Mouse (Mus musculus): ENCODE data around the gene F830045P16Rik. TPM values are rescaled to one million over a fixed set of nuclear protein-coding genes. Genes with fewer than 3 reads are reported as not detected.

The F830045P16Rik gene
- total RNA-seq (2014; fragmentation: Nextera tagmentation) (not detected in 2 replicates), total RNA-seq (2017) (0.15 TPM in 1 of 2 replicates, not detected in the other)

DNA sequence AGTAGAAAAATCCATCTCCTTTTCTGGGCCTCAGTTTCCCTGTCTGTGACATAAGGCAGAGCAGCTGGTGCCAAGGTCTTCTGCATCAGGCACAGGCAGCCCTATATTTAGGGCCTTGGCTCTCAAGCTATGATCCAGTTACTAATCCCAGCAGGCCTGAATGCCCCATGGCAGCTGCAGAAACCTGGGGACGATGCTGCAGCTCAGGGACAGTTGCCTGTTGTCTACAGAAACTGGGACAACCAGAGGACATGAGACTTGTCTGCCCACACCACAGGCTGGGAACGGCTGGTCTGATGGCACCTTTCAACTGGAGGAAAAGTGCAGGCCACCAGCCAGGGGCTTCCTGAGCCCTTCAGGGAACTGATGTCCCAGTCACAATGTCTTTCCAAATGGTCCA, at the start of gene F830045P16Rik:
TSS of gene F830045P16Rik (minus strand) at position 226 of the 400 bp plus-strand sequence.
- no peak for ATAC-seq (replicated peaks; ENCODE audit: poor library complexity, severe bottlenecking)

- ATAC-seq (replicated peaks; ENCODE audit: poor library complexity, severe bottlenecking), result peak; percentile 94
These were observed 49.6 kb upstream of the F830045P16Rik start for GRCm38 (mm10) chr2:129585904-129586514.

DNA sequence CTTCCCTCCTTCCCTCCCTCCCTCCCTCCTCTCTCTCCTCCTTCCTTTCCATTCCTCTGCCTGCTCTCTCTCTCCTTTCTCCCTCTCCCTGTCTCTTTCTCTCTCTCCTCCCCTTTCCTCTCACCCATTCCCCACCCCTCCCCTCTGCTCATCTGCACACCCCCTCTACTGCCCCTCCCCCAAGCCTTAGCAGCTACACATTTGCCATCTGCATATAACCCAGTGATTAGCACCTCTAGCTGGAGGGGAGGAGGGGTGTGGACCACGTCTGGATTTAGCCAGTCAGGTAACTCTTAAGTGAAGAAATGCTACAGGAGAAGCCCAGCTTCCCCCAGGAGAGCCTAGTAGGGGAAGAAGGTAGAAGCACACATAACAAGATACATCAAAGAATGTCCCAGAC, 48.5 kb upstream of the F830045P16Rik start:
- no peak for ATAC-seq (replicated peaks; ENCODE audit: poor library complexity, severe bottlenecking)

DNA sequence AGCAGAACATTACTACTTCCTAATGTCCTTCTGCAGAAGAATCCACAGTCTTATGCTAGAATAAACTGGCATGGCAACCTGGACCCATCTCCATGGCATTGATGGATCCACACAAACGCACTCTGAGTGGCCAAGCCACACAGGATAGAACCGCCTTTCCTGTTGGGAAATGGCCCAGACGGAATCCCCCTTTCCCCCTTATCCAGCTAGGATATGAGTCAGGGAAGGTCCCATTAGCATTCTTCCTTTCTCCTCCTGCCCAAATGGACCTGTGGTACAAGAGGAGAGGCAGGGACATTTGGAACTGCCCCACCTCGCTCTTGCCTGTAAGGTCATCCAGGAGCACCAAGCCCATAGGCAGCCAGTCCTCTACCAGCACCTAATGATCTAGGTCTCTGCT, 45.9 kb upstream of the F830045P16Rik start:
- no peak for ATAC-seq (replicated peaks; ENCODE audit: poor library complexity, severe bottlenecking)

- ATAC-seq (replicated peaks; ENCODE audit: poor library complexity, severe bottlenecking), result no peak
These were observed 45.4 kb upstream of the F830045P16Rik start for GRCm38 (mm10) chr2:129581826-129582225.

- ATAC-seq (replicated peaks; ENCODE audit: poor library complexity, severe bottlenecking), result no peak
These were observed 44.3 kb upstream of the F830045P16Rik start for GRCm38 (mm10) chr2:129580656-129581055.

- ATAC-seq (replicated peaks; ENCODE audit: poor library complexity, severe bottlenecking), result no peak
These were observed 40.4 kb upstream of the F830045P16Rik start for GRCm38 (mm10) chr2:129576611-129577447.

DNA sequence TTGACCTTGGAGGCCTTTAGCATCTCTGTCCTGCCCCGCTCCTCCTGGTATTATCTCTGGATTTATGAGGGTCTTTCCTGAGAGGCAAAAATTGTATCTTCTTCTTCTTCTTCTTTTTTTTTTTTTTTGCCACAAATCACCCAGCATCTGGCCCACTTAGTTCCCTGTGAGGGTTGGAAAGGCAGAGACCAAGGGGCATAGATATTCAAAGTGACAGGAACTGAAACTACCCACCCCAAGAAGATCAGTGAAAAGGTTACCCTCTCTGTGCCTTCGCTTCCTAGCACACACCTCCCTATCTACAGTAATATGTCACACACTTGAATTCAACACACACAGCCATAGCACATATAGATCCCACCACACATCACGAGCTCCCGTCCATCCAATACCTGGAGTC, 38.7 kb upstream of the F830045P16Rik start:
- ATAC-seq (replicated peaks; ENCODE audit: poor library complexity, severe bottlenecking), result peak; percentile 86

DNA sequence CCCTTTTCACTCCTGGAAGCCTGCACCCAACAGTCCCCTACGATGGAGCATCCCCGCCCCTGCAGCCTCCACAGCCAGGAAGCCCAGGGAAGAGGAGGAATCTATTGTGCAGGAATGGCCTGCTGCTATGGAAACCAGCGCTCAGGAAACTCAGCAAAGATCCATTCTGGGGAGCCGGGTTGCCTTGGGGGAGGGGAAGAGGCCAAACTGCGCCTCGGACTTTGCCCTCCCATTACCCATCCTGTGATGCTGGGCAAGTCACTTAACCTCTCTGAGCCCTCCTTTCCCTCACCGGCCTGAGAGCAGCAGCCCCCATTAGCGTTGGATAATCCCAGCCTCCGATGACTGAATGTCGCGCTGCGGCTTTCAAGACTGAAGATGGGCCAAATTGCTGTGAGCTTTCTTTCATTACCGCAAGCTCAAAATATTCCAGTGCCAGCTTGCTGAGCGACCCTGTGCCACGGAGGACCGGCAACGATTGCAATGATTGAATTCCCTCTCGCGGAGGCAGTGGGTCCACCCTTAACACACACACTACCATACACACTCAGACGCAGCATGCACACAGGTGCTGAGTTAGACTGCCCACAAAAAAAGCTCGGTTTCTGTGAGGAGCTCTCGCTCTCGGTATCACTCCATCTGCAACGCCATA, 38.1 kb upstream of the F830045P16Rik start:
- ATAC-seq (replicated peaks; ENCODE audit: poor library complexity, severe bottlenecking), result peak; percentile 16; the same call in 1 of the 2 replicates

- no peak for ATAC-seq (replicated peaks; ENCODE audit: poor library complexity, severe bottlenecking)
These were observed 37.4 kb upstream of the F830045P16Rik start for GRCm38 (mm10) chr2:129573701-129574273.

DNA sequence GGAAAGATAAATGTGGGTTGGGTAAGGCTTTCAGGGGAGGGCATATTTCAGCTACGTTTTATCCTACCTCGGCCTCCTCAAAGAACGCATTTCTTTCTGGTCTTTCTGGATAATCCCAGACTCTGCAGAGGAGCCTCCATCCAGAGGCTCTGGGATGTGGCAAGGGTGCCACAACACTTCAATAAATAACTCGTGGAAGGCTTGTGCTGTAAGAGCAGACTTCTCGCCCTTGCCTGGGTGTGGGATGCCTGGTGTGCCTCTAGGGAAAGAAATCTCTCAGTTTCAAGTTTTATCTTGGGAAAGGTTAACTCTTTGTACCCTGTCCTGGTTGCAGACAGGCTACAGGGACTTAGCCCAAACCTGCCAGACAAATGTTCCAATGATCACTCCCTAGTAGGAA, 33.2 kb upstream of the F830045P16Rik start:
- ATAC-seq (replicated peaks; ENCODE audit: poor library complexity, severe bottlenecking), result no peak

DNA sequence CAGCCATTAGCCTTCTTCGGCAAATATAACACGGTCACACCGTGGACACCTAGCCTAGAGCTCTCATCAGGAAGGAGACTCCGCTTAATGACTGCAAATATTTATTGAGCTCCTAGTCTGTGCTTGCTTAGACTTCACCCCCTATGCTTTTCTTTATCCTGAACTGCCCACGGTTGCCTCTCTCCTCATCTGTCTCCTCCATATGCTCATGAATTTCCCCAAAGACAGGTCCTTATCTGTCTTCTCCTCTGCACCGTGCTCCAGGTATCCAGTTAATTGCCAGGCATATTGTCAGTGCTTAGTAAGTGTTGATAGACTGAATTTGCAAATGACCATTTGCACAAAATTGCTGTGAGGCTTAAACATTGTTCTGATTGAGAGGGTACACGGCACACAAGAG, 32.7 kb upstream of the F830045P16Rik start:
- ATAC-seq (replicated peaks; ENCODE audit: poor library complexity, severe bottlenecking), result no peak

- no peak for ATAC-seq (replicated peaks; ENCODE audit: poor library complexity, severe bottlenecking)
These were observed 27.7 kb upstream of the F830045P16Rik start for GRCm38 (mm10) chr2:129563944-129564709.

DNA sequence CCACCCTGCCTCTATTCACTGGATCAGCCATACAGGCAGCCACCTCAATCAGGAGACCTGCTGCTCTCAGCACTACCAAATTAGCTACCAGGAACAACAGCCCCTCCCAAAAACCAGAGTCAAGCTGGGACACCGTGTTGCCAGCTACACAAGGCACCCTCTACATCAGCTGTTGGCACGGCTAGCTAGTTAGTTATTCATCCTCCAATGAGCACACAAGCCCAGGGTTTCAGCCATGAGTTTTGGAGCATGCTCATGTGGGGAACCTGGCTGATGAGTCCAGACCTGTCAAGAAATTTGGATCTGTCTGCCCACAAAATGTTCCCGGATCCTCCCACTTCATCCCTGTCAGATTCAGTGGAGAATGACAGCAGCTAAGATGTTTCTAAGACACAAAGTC, 25.4 kb upstream of the F830045P16Rik start:
- no peak for ATAC-seq (replicated peaks; ENCODE audit: poor library complexity, severe bottlenecking)

DNA sequence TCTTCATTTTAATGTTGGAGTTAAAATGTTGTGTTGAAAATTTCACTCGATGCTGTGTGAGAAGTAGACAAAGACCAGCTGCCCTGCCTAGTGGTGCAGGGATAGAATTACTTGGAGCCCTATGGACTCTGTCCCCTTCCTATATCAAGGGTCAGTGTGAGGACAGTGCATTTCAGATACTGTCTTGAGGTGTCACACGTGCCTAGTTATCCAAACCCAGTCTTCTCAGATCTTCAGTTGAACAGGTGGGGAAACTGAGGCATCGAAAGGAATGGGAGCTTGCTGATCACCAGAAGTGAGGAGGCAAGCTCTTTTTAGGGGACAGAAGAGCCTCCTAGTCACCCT, 22.4 kb upstream of the F830045P16Rik start:
- ATAC-seq (replicated peaks; ENCODE audit: poor library complexity, severe bottlenecking), result no peak; the same call in 1 of the 2 replicates

DNA sequence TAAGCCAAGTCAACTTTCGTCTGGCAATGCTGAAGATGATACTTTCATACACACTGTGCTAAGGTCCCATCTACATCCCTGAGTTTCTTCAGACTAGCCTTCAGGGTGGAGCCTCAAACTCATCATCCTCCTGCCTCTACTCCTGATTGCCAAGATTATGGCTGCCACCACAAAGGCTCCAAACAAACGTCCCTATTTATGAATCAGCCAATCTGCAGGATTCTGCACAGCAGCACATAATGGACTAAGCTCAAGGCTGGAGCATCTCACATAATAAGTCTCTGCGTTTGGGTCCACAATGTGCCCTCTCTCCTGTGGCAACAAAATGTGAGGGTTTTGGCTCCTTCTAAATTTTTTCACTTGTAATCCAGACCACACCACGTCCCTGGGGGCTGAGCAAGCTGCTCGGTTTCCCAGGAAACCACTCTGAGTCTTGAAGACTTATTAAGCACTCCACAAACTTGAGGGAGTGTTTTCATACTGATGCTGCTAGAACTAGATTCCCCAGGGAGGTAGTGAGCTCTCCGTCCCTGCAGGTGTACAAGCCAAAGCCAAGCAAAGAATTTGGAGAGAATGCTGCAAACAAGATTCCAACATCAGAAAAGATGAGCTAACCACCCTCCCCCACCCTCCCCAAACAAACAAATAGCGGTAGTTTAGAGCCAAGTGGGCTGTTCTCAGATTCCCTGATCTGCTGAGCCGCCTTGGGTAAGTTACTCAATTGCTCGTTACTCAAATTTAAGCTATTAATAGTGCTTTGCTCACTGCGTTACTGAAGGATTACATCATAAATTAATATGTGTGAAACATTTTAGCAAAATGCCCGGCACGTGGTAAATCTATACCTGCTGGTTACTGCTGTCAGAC, 21.8 kb upstream of the F830045P16Rik start:
- ATAC-seq (replicated peaks; ENCODE audit: poor library complexity, severe bottlenecking), result peak; percentile 94

DNA sequence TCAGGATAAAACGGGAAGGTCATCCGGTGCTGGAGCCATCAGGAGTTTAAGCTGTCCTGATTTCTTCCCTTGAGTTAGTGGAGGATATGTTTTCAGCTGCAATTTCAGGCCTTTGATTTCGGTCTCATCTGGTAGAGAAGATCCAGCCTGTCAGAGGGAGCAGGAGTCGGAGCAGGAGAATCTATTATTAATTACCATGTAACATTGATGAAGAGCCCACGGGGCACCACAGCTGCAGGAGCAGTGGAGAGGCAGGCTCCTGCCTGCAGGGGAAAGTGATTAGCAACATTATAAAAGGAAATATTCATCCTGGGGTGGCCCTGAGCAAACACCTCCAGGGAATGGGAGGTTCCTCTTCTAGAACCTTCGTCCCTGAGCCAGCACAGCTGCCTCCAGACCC, 19.7 kb upstream of the F830045P16Rik start:
- no peak for ATAC-seq (replicated peaks; ENCODE audit: poor library complexity, severe bottlenecking)

GRCm38 (mm10) chr2:129550781-129551180, 14.4 kb upstream of the F830045P16Rik start:
- ATAC-seq (replicated peaks; ENCODE audit: poor library complexity, severe bottlenecking), result peak; percentile 33; the same call in 1 of the 2 replicates

DNA sequence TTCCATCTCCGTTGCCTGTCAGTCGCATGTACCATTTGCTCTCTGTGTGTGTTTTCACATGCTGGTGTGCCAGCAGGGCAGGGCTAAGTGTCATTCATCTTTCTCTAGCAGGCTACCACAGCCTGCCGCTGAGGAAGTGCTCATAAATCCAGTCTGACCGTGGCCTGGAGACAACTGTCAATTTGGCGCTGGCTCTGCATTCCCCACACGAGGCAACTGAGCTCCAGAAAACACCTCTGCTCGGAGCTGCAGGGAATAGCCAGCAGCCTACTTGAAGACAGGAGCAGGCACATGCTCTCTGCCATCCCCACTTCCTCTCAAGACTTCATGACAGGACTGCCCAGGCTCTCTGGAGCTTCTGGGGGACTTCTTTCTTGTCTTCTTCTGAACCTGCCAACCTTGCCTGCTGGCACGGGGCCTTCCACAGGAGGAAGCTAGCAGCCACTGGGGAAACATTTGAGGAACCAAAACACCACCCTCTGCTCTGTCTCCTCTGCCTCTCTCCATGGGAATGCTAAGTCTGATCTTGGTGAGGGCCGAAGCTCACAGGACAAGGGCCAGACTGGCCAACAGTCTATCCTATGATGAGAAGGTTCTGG, 13.2 kb upstream of the F830045P16Rik start:
- peak; percentile 41 for ATAC-seq (replicated peaks; ENCODE audit: poor library complexity, severe bottlenecking)
